Mouse (Mus musculus) embryonic facial prominence, embryonic 13.5 days (tissue): ENCODE data around the gene Olfr31. TPM values are rescaled to one million over a fixed set of nuclear protein-coding genes. Genes with fewer than 3 reads are reported as not detected.

Experiments used
- ATAC-seq: fragments of 200-750 bp; cut with Nextera tagmentation; 2 replicates; pipeline ENCODE4 v1.8.0; 2017; ENCODE audit warnings: low read depth; ENCODE audit not compliant: insufficient number of reproducible peaks, insufficient read depth, low FRiP score, low TSS enrichment
- H3K27ac ChIP-seq: fragments of 300-500 bp; sonication (generic); 2 replicates; pipeline ENCODE4 v1.5.1; 2015; ENCODE audit warnings: moderate library complexity, mild to moderate bottlenecking, inconsistent platforms
- H3K27me3 ChIP-seq: fragments of 300-500 bp; sonication (generic); 2 replicates; pipeline ENCODE4 v1.6.1; 2015; ENCODE audit warnings: mild to moderate bottlenecking, inconsistent platforms
- H3K36me3 ChIP-seq: fragments of 300-500 bp; sonication (generic); 2 replicates; pipeline ENCODE4 v1.6.1; 2015; ENCODE audit warnings: mild to moderate bottlenecking, inconsistent platforms
- H3K4me1 ChIP-seq: fragments of 300-500 bp; sonication (generic); 2 replicates; pipeline ENCODE4 v1.6.1; 2015; ENCODE audit warnings: inconsistent platforms
- H3K4me2 ChIP-seq: fragments of 300-500 bp; sonication (generic); 2 replicates; pipeline ENCODE4 v1.6.1; 2015; ENCODE audit warnings: moderate library complexity, mild to moderate bottlenecking, inconsistent platforms
- H3K4me3 ChIP-seq: fragments of 300-500 bp; sonication (generic); 2 replicates; pipeline ENCODE4 v1.5.1; 2015; ENCODE audit warnings: mild to moderate bottlenecking, inconsistent platforms
- H3K9ac ChIP-seq: fragments of 300-500 bp; sonication (generic); 2 replicates; pipeline ENCODE4 v1.6.1; 2015; ENCODE audit warnings: mild to moderate bottlenecking, inconsistent platforms
- H3K9me3 ChIP-seq: fragments of 300-500 bp; sonication (generic); 2 replicates; pipeline ENCODE4 v1.6.1; 2016; ENCODE audit warnings: inconsistent platforms
- WGBS: fragments of 180-500 bp; shearing (Covaris S2); methylation state at CpG from one replicate; pipeline ENCODE4 v1.1.7; 2015; ENCODE audit warnings: mixed read lengths; 5-methylcytosine and 5-hydroxymethylcytosine counted together
- polyA plus RNA-seq: library from polyadenylated mRNA; unstranded; fragments of >200 nt; fragmentation: Nextera tagmentation; extraction: Ambion mirVana; gene quantifications from 2 replicates; pipeline ENCODE4 v1.2.1, GENCODE M21; 2015

The Olfr31 gene
- polyA plus RNA-seq, 1 experiment from 2014 or later = not detected

DNA sequence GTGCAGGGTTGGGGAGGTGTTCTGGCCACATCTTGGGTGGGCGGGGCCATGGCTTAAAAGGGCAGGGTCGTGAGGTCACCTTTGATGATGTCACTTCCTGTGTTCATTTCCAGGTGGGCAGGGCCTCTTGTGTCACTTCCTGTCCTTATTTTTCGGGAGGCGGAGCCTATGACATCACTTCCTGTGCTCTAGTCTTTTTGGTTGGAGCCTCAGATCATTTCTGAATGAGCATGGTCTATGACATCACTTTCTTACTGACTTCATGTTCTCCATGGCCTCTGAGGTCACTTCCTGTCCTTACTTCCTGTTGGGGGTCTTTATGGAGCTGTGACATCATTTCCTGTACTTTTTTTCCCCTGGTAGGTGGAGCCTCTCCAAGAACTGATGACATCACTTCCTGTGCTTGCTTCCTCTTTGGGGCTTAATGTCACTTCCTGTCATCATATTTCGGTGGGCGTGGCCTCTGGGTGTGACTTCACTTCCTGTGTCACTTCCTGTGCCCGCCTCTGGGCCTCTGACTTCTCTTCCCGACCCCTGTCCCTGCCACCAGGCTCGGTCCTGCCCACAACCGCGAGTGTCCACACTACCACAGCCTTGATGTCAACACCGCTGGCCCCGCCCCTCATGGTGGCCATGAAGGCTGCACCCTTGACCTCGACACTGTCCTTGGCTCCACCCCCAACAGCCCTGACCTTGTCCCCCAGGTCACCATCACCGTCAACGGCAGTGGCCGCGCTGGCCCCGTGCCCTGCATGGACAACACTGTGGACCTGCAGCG is 27.0 kb downstream of the Olfr31 start:
- Histone ChIP-seq H3K27ac (no peak overlapping the region), H3K36me3 (peaks cover 30% of the 10 kb centered on the region), H3K4me2 (no peak overlapping the region), H3K9ac (no peak overlapping the region), H3K9me3 (peaks cover 66% of the 10 kb centered on the region), H3K4me1 (no peaks in the 10 kb centered on the region), H3K4me3 (no peak overlapping the region), H3K27me3 (no peaks in the 10 kb centered on the region)
- 94% methylated on average over 20 of the region's 20 CpGs for WGBS
- ATAC-seq = no peak

DNA sequence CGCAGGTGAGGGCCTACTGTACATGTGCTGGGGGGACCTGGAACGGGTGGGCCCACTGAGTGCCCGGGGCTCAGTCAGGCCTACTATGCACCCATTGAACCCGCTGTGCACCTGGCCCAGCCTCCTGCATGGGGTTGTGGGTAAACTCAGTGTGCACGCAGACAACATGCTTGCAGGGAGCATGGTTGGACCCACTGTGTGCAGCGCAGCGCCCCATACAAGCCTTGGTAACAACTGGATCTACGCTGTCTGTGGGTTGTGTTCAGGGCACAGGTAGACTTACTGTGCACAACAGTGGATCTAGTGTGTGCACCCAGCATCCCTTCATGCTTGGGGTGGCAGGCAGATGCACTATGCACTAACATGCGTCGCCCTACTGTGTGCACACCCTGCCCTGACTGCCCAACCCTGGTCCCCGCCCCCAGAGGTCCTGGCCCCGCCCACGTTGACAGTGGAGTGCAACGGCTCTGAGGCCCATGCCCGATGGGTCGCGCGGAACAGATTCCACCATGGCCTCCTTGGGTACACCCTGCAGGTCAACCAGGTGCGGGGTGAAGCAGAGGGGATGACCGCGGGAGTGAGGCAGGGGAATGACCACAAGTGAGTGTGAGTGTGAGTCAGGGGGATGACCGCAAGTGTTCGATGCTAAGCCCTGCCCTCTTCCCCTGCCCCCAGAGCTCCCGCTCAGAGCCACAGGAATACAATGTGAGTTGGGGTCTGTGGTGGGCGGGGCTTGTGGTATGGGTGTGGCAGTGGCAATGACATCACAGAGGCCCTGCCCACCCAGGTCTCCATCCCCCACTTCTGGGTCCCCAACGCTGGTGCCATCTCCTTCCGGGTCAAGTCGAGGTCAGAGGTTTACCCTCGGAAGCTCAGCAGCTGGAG is 27.9 kb downstream of the Olfr31 start:
- 96% methylated on average over 29 of the region's 29 CpGs for WGBS
- H3K9ac ChIP-seq = no peak overlapping the region
- peaks cover 73% of the 10 kb centered on the region for H3K9me3 ChIP-seq
- H3K27ac ChIP-seq = no peak overlapping the region
- H3K36me3 ChIP-seq = peaks cover 30% of the 10 kb centered on the region
- no peak for ATAC-seq
- no peaks in the 10 kb centered on the region for H3K4me1 ChIP-seq
- H3K27me3 ChIP-seq = no peaks in the 10 kb centered on the region
- H3K4me2 ChIP-seq = no peak overlapping the region
- H3K4me3 ChIP-seq = no peak overlapping the region

- no peak overlapping the region for H3K27ac ChIP-seq
- ATAC-seq = no peak
- WGBS = 96% methylated on average over 7 of the region's 7 CpGs
- no peak overlapping the region for H3K9ac ChIP-seq
- H3K4me2 ChIP-seq = no peak overlapping the region
- no peak overlapping the region for H3K4me3 ChIP-seq
- peaks cover 76% of the 10 kb centered on the region for H3K9me3 ChIP-seq
- no peaks in the 10 kb centered on the region for H3K4me1 ChIP-seq
- no peaks in the 10 kb centered on the region for H3K27me3 ChIP-seq
- H3K36me3 ChIP-seq = peaks cover 30% of the 10 kb centered on the region
Measured at GRCm38 (mm10) chr14:14351148-14351455, 28.5 kb downstream of the Olfr31 start.

- 95% methylated on average over 9 of the region's 9 CpGs for WGBS
- peaks cover 30% of the 10 kb centered on the region for H3K36me3 ChIP-seq
- no peak overlapping the region for H3K9ac ChIP-seq
- peaks cover 74% of the 10 kb centered on the region for H3K9me3 ChIP-seq
- H3K27me3 ChIP-seq = no peaks in the 10 kb centered on the region
- H3K4me3 ChIP-seq = no peak overlapping the region
- no peaks in the 10 kb centered on the region for H3K4me1 ChIP-seq
- no peak overlapping the region for H3K27ac ChIP-seq
- no peak for ATAC-seq
- H3K4me2 ChIP-seq = no peak overlapping the region
Measured at GRCm38 (mm10) chr14:14351721-14352590, 29.3 kb downstream of the Olfr31 start.

DNA sequence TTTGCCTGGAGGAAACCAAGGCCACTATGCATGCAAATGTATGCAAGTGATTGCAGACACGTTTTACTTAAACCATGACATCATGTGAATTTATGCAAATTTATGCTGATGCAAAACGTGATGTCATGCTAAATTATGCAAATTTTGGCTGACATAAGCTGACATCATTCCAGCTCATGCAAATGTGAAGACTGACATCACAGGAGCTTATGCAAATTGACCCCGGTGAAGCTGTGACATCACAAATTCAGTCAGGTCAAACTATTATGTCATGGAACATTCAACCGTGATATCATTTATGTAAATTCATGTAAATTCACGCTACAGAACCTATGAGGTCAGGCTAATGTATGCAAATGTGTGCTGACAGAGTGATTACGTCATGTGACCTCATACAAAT is 30.0 kb downstream of the Olfr31 start:
- no peak overlapping the region for H3K4me3 ChIP-seq
- peaks cover 30% of the 10 kb centered on the region for H3K36me3 ChIP-seq
- no peaks in the 10 kb centered on the region for H3K4me1 ChIP-seq
- H3K4me2 ChIP-seq = no peak overlapping the region
- H3K27me3 ChIP-seq = no peaks in the 10 kb centered on the region
- no peak overlapping the region for H3K27ac ChIP-seq
- no peak for ATAC-seq
- peaks cover 68% of the 10 kb centered on the region for H3K9me3 ChIP-seq
- no peak overlapping the region for H3K9ac ChIP-seq
- WGBS = 85% methylated on average over 6 of the region's 6 CpGs

GRCm38 (mm10) chr14:14353081-14353732 is 30.6 kb downstream of the Olfr31 start:
- H3K4me3 ChIP-seq = no peak overlapping the region
- no peaks in the 10 kb centered on the region for H3K4me1 ChIP-seq
- H3K27me3 ChIP-seq = no peaks in the 10 kb centered on the region
- 92% methylated on average over 7 of the region's 7 CpGs for WGBS
- no peak overlapping the region for H3K27ac ChIP-seq
- peaks cover 27% of the 10 kb centered on the region for H3K36me3 ChIP-seq
- no peak overlapping the region for H3K4me2 ChIP-seq
- H3K9me3 ChIP-seq = peaks cover 62% of the 10 kb centered on the region
- no peak for ATAC-seq
- no peak overlapping the region for H3K9ac ChIP-seq

DNA sequence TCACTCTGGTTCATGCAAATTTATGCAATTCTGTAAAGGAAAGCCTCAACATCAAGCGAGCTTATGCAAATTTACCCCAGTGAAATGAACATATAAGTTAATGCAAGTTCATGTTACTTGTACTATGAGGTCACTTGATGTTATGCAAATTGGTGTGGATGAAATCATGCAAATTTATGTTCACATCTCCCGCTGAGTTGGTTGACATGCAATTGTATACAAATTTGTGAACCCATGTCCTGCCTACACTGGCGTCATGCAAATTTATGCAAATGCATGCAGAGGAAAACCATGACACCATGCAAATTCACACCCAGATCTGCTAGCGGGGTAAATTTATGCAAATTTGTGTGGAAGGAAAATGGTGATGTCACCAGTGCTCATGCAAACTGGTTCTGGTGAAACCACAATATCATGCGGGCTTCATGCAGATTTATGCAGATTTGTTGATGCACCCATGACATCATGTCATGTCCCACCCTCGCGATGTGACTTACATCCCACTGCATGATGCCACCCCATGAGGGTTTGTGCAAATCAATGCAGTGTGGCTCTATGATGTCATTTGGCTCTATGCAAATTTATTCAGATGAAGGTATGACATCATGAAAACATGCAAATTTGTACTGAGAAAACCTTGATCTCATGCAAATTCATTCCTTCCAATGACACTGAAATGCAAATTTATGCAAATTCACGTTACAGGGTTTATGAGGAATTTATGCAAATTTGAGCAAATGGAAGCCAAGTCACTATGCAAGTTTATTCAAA is 31.3 kb downstream of the Olfr31 start:
- Histone ChIP-seq H3K9me3 (peaks cover 54% of the 10 kb centered on the region), H3K4me2 (no peak overlapping the region), H3K4me3 (no peak overlapping the region), H3K36me3 (peaks cover 23% of the 10 kb centered on the region), H3K27me3 (no peaks in the 10 kb centered on the region), H3K27ac (no peak overlapping the region), H3K4me1 (no peaks in the 10 kb centered on the region), H3K9ac (no peak overlapping the region)
- WGBS = 93% methylated on average over 8 of the region's 8 CpGs
- ATAC-seq = no peak

DNA sequence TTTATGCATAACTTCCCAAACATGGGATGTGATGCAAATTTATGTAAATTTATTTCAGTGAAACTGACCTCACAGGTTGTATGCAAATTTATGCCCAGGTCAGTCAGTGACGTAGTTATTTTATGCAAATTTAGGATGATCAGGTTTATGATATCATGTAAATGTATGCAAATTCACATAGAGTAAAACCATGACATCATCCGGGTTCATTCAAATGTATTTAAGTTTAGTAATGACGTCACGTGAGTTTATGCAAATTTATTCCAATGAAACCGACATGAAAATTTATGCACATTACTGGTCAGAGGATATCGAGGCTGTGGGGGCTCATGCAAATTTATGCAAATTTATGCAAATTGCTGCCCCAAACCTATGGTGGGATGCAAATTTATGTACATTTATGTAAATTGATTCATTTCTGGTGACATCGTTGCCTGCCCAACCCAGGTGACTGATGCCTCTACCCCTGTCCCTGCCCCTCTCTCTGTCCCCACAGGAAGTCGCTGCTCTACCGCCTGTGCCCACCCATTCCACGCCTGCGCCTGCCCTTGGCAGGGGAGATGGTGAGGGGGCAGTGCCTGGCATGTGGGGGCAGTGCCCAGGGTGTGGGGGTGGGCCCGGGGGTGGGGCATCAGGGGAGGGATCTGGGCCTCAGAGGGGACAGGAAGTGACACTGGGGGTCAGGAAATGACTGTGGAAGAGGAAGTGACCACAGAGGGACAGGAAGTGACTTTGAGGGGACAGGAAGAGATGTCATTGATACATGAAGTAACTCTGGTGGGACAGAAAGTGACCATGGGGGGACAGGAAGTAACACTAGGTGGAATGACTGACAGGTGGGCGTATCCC is 32.1 kb downstream of the Olfr31 start:
- Histone ChIP-seq H3K9ac (no peak overlapping the region), H3K4me2 (no peak overlapping the region), H3K4me1 (no peaks in the 10 kb centered on the region), H3K4me3 (no peak overlapping the region), H3K36me3 (peaks cover 14% of the 10 kb centered on the region), H3K27ac (no peak overlapping the region), H3K27me3 (no peaks in the 10 kb centered on the region), H3K9me3 (peaks cover 46% of the 10 kb centered on the region)
- 93% methylated on average over 13 of the region's 13 CpGs for WGBS
- ATAC-seq = no peak

DNA sequence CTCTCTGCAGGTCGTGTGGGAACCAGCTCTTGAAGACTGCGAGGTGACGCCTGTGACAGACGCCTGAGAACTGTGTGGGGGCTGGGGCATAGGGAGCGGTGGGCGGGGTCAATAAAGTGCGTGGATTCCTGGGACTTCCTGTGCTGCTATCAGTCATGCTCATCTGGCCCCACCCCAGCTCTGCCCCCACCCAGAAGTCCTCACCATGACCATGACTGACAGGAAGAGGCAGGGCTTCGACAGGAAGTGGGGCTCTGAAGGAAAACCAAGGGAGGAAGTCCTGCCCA is 32.7 kb downstream of the Olfr31 start:
- peaks cover 41% of the 10 kb centered on the region for H3K9me3 ChIP-seq
- ATAC-seq = no peak
- H3K36me3 ChIP-seq = peaks cover 9% of the 10 kb centered on the region
- H3K4me3 ChIP-seq = no peak overlapping the region
- 90% methylated on average over 8 of the region's 8 CpGs for WGBS
- no peaks in the 10 kb centered on the region for H3K27me3 ChIP-seq
- no peak overlapping the region for H3K27ac ChIP-seq
- no peak overlapping the region for H3K4me2 ChIP-seq
- H3K4me1 ChIP-seq = no peaks in the 10 kb centered on the region
- no peak overlapping the region for H3K9ac ChIP-seq
